Mouse (Mus musculus) heart, embryonic 14.5 days (tissue): ENCODE measurements around the gene Cryzl1. TPM values are rescaled to one million over a fixed set of nuclear protein-coding genes. Genes with fewer than 3 reads are reported as not detected.
A peak's percentile ranks its signal among the peaks of the same experiment; 100 is the strongest.

Experiments used
- ATAC-seq: fragments of 200-750 bp; cut with Nextera tagmentation; 2 replicates; pipeline ENCODE4 v1.8.0; 2017; ENCODE audit warnings: low read depth, moderate TSS enrichment; ENCODE audit not compliant: insufficient number of reproducible peaks, insufficient read depth, low FRiP score
- H3K27ac ChIP-seq, 2 experiments: fragments of 200-500 bp in 1 of 2; fragments of 300-500 bp in 1 of 2; sonication (generic) in 1 of 2; replicated peaks in 1 of 2; 2 replicates each; pipeline ENCODE4 v1.5.1; 2012 to 2014; ENCODE audit warnings: low read depth in 2 of 2, low read length in 2 of 2, control low read depth in 1 of 2, mild to moderate bottlenecking in 1 of 2, mixed read lengths in 1 of 2; ENCODE audit not compliant: control insufficient read depth in 1 of 2, insufficient read depth in 1 of 2
- H3K27me3 ChIP-seq: fragments of 300-500 bp; sonication (generic); 2 replicates; pipeline ENCODE4 v1.6.1; 2014; ENCODE audit warnings: mild to moderate bottlenecking, low read length, control low read depth; ENCODE audit not compliant: control insufficient read depth, insufficient read depth
- H3K36me3 ChIP-seq: fragments of 300-500 bp; sonication (generic); 2 replicates; pipeline ENCODE4 v1.6.1; 2014; ENCODE audit warnings: mild to moderate bottlenecking, control low read depth, low read length, mixed read lengths; ENCODE audit not compliant: control insufficient read depth, insufficient read depth
- H3K4me1 ChIP-seq, 2 experiments: fragments of 200-500 bp in 1 of 2; fragments of 300-500 bp in 1 of 2; sonication (generic) in 1 of 2; 2 replicates each; pipeline ENCODE4 v1.6.1; 2012 to 2014; ENCODE audit warnings: low read length in 2 of 2, control low read depth in 1 of 2, mixed read lengths in 1 of 2; ENCODE audit not compliant: control insufficient read depth in 2 of 2, insufficient read depth in 2 of 2
- H3K4me2 ChIP-seq: fragments of 300-500 bp; sonication (generic); 2 replicates; pipeline ENCODE4 v1.6.1; 2014; ENCODE audit warnings: mild to moderate bottlenecking, low read length
- H3K4me3 ChIP-seq, 2 experiments: fragments of 200-500 bp in 1 of 2; fragments of 300-500 bp in 1 of 2; sonication (generic) in 1 of 2; 2 replicates each; pipeline ENCODE4 v1.5.1; 2012 to 2014; ENCODE audit warnings: low read length in 2 of 2, mild to moderate bottlenecking in 2 of 2, control low read depth in 1 of 2, low read depth in 1 of 2, moderate library complexity in 1 of 2; ENCODE audit not compliant: control insufficient read depth in 1 of 2, insufficient read depth in 1 of 2
- H3K9ac ChIP-seq: fragments of 300-500 bp; sonication (generic); 2 replicates; pipeline ENCODE4 v1.6.1; 2014; ENCODE audit warnings: mild to moderate bottlenecking, low read length
- H3K9me3 ChIP-seq: fragments of 300-500 bp; sonication (generic); 2 replicates; pipeline ENCODE4 v1.6.1; 2016; ENCODE audit warnings: low read length, control low read depth; ENCODE audit not compliant: control insufficient read depth
- WGBS: fragments of 180-500 bp; shearing (Covaris S2); extraction: QIAGEN DNeasy Blood & Tissue Kit; methylation state at CpG from one replicate; pipeline ENCODE4 v1.1.7; 2014; 5-methylcytosine and 5-hydroxymethylcytosine counted together
- polyA plus RNA-seq: library from polyadenylated mRNA; unstranded; fragments of >200 nt; fragmentation: Nextera tagmentation; extraction: Ambion mirVana; gene quantifications from 2 replicates; pipeline ENCODE4 v1.2.1, GENCODE M21; 2014

Cryzl1 gene
- polyA plus RNA-seq, 1 experiment from 2014 or later: 60.3 TPM

DNA sequence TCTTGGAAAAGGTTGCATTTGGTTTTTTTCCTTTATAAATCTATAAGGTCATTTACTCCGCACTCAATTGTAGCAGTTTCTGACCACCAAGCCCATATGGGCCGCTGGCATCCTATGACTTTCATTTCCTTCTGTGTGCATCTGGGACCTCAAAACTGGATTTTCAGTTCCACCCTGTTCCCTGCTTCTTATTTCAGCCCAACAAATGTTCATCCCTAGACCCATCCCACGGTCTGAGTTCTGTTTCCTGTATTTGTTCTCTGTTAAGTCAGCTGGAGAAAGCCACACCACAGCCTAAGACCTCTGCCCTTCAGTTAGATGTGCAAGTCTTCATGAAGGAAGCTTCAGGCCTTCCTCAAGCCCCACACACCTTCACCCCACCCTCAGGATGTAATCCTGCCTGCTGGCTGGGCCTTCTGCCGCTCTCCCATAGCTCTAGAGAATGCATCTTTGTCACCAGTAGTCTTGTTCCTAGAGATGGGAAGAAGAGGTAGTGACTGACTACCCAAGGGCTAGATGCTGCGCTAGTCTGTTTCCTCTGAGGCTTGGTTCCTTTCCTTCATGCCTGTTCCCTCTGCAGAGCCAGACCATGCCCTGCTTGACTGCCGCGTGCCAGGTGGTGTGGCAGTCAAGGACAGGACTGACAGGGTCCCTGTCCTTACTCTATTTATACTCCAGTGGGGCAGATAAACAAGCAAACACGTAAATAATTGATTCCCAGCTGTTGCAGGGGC, 11.6 kb upstream of the Cryzl1 start:
- no peak overlapping the region for H3K4me3 ChIP-seq
- H3K9me3 ChIP-seq: no peaks in the 10 kb centered on the region
- H3K27ac ChIP-seq: peak overlapping the region in 1 of 2 experiments; percentile 44; a peak in 1 of 4 replicates
- no peaks in the 10 kb centered on the region for H3K27me3 ChIP-seq
- peaks cover 16 to 38% of the 10 kb centered on the region in 2 experiments for H3K4me1 ChIP-seq
- H3K36me3 ChIP-seq: no peaks in the 10 kb centered on the region
- H3K9ac ChIP-seq: no peak overlapping the region
- no peak overlapping the region for H3K4me2 ChIP-seq
- ATAC-seq: no peak
- WGBS: 52% methylated on average over 8 of the region's 8 CpGs

GRCm38 (mm10) chr16:91738505-91738904, 9.7 kb upstream of the Cryzl1 start:
- Histone ChIP-seq H3K27ac (no peak overlapping the region), H3K36me3 (no peaks in the 10 kb centered on the region), H3K27me3 (no peaks in the 10 kb centered on the region), H3K9me3 (no peaks in the 10 kb centered on the region), H3K9ac (no peak overlapping the region), H3K4me3 (no peak overlapping the region), H3K4me1 (peaks cover 19 to 44% of the 10 kb centered on the region in 2 experiments), H3K4me2 (no peak overlapping the region)
- 86% methylated on average over 6 of the region's 6 CpGs for WGBS
- no peak for ATAC-seq

GRCm38 (mm10) chr16:91736046-91736816, 7.5 kb upstream of the Cryzl1 start:
- Histone ChIP-seq H3K9me3 (no peaks in the 10 kb centered on the region), H3K4me2 (no peak overlapping the region), H3K4me3 (no peak overlapping the region), H3K27me3 (no peaks in the 10 kb centered on the region), H3K9ac (no peak overlapping the region; the same call in 1 of the 2 replicates), H3K4me1 (peaks cover 17 to 52% of the 10 kb centered on the region in 2 experiments), H3K36me3 (no peaks in the 10 kb centered on the region), H3K27ac (no peak overlapping the region)
- WGBS: 68% methylated on average over 7 of the region's 7 CpGs
- no peak for ATAC-seq

GRCm38 (mm10) chr16:91734771-91735170, 6.0 kb upstream of the Cryzl1 start:
- H3K4me3 ChIP-seq: no peak overlapping the region
- H3K36me3 ChIP-seq: no peaks in the 10 kb centered on the region
- H3K4me2 ChIP-seq: no peak overlapping the region
- H3K9ac ChIP-seq: no peak overlapping the region
- no peaks in the 10 kb centered on the region for H3K27me3 ChIP-seq
- WGBS: 68% methylated on average over 5 of the region's 5 CpGs
- H3K27ac ChIP-seq: no peak overlapping the region
- no peaks in the 10 kb centered on the region for H3K9me3 ChIP-seq
- no peak for ATAC-seq
- H3K4me1 ChIP-seq: peaks cover 9 to 42% of the 10 kb centered on the region in 2 experiments

DNA sequence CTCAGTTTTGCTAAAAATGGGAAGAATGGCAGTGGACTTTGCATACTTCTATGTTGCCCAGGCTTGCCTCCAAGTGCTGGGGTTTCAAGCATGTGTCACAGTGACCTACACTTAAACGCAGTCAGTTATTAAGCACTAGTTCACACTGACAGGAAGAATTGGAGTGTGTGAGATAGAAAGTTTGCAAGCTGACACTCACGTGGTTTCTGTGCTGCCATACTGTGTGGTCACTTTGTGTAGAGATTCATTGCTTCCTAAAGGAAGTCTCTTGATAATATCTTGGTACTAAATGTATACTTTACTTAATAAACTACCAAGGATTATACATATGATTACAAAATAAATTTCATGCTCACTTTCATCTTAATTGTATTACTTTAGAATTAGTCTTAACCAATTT, 4.0 kb upstream of the Cryzl1 start:
- no peak for ATAC-seq
- H3K4me1 ChIP-seq: peaks cover 7 to 44% of the 10 kb centered on the region in 2 experiments

GRCm38 (mm10) chr16:91730446-91730845, 1.7 kb upstream of the Cryzl1 start:
- peak overlapping the region; percentile 81 to 97 for H3K4me3 ChIP-seq
- 2% methylated on average over 11 of the region's 11 CpGs for WGBS
- peaks cover 6 to 33% of the 10 kb centered on the region in 2 experiments for H3K4me1 ChIP-seq
- H3K27me3 ChIP-seq: no peaks in the 10 kb centered on the region
- no peaks in the 10 kb centered on the region for H3K9me3 ChIP-seq
- no peaks in the 10 kb centered on the region for H3K36me3 ChIP-seq
- H3K4me2 ChIP-seq: peak overlapping the region; percentile 77
- ATAC-seq: no peak
- peak overlapping the region; percentile 91 to 94 for H3K27ac ChIP-seq
- H3K9ac ChIP-seq: peak overlapping the region; percentile 87

More for the DNA sequence above, 4.0 kb upstream of the Cryzl1 start:
- Histone ChIP-seq H3K9me3 (no peaks in the 10 kb centered on the region), H3K4me2 (no peak overlapping the region), H3K4me3 (no peak overlapping the region), H3K27me3 (no peaks in the 10 kb centered on the region), H3K9ac (no peak overlapping the region), H3K27ac (no peak overlapping the region), H3K36me3 (no peaks in the 10 kb centered on the region)
- WGBS: 62% methylated on average over 2 of the region's 2 CpGs

- Histone ChIP-seq H3K27ac (peak overlapping the region; percentile 91 to 94), H3K4me1 (peaks cover 6 to 28% of the 10 kb centered on the region in 2 experiments), H3K4me3 (peak overlapping the region; percentile 81 to 97), H3K9me3 (no peaks in the 10 kb centered on the region), H3K4me2 (peak overlapping the region; percentile 77), H3K27me3 (no peaks in the 10 kb centered on the region), H3K36me3 (no peaks in the 10 kb centered on the region; the same call in 1 of the 2 replicates), H3K9ac (peak overlapping the region; percentile 87)
- under 1% methylated on average over 44 of the region's 44 CpGs for WGBS
- peak; percentile 5; the same call in 1 of the 2 replicates for ATAC-seq
These were observed 1.2 kb upstream of the Cryzl1 start for GRCm38 (mm10) chr16:91729821-91730441.
